Mouse (Mus musculus): Measurements from ENCODE around the gene Orc1.

Gene Orc1

DNA sequence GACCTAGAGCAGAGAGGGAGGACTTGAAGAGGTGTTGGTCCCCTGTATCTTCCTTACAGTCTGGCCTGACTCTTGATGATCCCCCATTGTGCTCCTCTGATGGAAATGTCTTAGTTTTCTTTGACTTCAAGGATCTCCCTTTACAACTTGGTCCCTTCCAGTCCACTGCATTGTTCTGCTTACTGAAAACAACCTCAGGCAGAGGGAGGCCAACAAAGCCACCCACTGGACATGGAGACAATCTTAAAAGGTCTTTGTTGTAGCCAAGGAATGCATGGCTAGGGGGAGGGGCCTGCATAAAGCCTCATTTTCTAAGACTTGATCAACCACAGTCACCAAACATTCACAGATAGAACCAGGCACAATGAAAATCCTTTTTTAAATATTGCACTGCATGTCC, 55.9 kb downstream of the Orc1 start:
- DNase-seq (ENCODE audit: low read depth, low spot score) = peak; percentile 81

DNA sequence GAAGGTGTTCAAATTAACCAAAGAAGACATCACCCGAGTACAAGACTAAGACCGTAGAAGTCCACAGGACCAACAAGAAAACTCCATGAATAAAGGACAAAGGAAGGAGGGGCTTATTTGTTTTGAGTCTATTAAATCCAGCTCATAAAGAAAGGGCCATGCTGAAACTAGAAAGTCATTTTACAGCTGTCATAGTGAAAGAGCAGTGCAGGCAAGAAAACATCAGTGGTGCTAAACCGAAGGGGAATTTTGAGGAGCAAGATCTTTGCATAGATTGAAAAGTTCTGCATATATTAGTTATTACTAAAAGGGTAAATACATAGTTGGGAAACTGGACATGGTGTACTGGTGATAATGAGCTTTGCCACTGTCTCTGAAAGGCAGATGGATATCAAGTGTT, 58.5 kb downstream of the Orc1 start:
- DNase-seq (ENCODE audit: low read depth, low spot score) = no peak

DNA sequence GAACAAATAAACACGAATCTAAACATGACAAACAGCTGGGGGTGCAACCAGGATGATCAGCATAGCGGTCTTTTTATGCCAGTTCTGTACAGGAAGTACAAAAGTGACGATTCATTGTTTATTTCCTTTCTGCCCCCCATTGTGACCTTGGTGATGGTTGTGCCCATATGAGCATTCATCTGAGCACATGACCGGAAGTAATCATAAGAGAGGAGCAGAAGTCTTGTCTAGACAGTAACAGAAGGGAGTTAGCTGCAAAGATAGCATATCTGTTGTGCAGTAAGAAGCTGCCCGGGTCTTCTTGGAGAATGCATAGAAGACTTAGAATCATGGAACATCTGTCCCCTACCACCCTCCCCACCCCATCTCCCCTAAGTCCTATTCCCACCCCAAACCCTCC, 59.5 kb downstream of the Orc1 start:
- DNase-seq (ENCODE audit: low read depth, low spot score) = no peak

DNA sequence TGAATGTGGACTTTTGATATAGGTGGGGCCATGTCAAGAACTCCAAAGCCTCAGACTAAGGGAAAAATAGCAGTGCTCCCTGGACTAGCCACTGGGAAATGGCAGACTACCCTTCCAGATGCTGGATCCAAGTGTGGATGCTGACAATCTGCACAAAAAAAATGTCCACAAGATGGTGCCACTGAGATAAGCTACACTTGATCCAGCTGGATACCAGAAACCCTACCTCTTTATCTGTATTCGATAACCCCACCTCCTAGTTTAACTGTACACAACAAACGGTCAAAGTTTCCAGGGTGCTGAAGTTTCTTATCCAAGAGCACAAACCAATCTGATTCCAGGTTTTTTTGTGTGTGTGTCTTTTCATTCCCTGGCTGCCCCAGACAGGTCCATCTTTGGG, 85.2 kb downstream of the Orc1 start:
- DNase-seq (ENCODE audit: low read depth, low spot score) = peak; percentile 86
